Mouse (Mus musculus): ENCODE data around the gene Keap1.
"Not testable (repeated sequence)": the region's sequence is repeated elsewhere in the genome, so short reads cannot be mapped to it uniquely, and the experiment has no call there.

Keap1 gene

GRCm38 (mm10) chr9:21261831-21262230 is 22.7 kb upstream of the Keap1 start:
- DNase-seq (ENCODE audit: low spot score), result no peak

DNA sequence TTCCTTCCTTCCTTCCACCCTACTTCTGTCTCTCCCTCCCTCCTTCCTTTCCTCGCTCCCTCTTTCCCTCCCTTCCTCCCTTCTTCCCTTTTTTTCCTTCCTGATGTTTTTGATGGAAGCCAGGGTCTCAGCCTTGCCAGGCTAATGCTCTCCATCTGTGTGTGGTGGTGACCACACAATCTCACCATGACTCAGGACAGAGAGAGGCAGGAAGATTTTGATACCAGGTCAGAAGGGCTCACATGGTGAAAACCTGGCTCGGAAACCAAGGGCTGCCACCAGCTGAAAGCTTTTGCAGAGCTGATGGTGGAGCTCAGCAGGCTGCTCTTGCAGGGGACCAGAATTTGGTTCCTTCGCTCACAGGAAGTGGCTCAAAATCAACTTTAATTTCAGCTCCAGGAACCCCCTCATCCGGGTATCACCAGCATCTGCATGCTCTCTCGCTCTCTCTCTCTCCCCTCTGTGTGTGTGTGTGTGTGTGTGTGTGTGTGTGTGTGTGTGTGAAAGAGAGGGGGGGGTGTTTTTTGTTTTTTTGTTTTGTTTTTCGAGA is 21.4 kb upstream of the Keap1 start:
- DNase-seq (ENCODE audit: low spot score), result no peak

DNA sequence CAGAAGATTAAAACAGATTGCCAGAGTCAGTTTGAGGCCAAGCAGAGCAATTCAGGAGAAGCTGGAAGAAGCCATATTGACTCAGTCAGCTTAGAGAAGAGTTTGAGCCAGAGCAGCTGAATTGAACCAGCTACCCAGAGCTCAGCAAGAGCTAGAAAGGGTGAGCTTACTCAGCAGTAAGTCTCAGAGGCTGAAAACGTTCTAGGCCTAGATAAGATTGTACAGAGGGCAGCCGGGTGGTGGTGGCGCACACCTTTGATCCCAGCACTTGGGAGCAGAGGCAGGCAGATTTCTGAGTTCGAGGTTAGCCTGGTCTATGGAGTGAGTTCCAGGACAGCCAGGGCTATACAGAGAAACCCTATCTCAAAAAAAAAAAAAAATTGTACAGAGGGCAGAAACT is 17.2 kb upstream of the Keap1 start:
- DNase-seq (ENCODE audit: low spot score), result not testable (repeated sequence)

- no peak for DNase-seq (ENCODE audit: low spot score)
These were observed 15.5 kb upstream of the Keap1 start for GRCm38 (mm10) chr9:21254690-21255089.

DNA sequence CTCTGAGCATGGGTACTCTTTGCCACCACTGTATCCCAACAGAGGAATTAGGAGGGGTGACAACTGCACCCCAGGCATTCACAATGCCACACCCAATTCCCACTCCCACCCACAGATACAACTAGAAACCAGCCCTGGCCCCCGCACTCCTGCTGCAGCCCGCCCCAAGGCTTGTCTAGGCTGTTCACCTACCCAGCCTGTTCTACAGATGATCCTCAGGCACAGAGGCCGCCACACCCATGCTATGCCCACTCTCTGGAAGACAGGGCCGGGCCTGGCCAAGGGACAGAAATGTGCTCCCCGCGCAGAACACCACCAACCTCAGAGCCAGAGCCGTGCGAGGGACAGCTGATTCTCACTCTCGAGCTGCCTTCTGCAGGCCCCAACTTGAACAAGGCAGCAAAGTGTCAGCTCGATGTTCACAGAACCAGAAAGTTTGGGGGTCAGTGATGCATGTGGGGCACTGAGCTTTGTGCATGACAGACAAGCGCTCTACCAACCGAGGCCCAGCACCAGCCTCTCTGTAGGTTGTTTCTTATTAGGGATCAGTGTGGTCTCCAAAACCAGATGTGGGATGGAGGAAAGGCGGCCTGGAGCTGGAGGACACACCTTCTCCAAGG is 12.1 kb upstream of the Keap1 start:
- DNase-seq (ENCODE audit: low spot score), result no peak

GRCm38 (mm10) chr9:21250509-21250908 is 11.3 kb upstream of the Keap1 start:
- DNase-seq (ENCODE audit: low spot score), result no peak

- no peak for DNase-seq (ENCODE audit: low spot score)
These were observed 10.7 kb upstream of the Keap1 start for GRCm38 (mm10) chr9:21249629-21250508.

- DNase-seq (ENCODE audit: low spot score), result no peak
These were observed 9.2 kb upstream of the Keap1 start, which contains the start of gene S1pr5 for GRCm38 (mm10) chr9:21248326-21248725. S1pr5 (minus strand) TSS chr9:21248443.

GRCm38 (mm10) chr9:21246342-21246741 is 7.2 kb upstream of the Keap1 start:
- DNase-seq (ENCODE audit: low spot score), result no peak

DNA sequence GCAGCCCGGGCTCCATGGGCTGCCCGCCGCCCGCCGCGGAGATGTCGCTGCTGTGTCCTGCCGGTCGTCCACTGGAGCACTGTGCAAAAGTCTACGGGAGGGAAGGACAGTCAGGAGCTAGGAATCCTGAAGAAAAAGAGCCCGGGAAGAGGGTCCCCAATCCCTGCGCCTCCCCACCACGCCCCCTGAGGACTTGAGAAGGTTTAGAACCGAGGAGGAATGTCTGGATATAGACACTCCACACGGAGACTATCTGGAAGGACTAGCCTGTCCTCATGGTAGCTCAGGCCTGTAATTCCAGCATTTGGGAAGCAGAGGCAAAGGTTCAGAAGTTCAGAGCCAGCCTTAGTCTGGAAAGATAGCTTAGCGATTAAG is 5.9 kb upstream of the Keap1 start:
- no peak for DNase-seq (ENCODE audit: low spot score)

DNA sequence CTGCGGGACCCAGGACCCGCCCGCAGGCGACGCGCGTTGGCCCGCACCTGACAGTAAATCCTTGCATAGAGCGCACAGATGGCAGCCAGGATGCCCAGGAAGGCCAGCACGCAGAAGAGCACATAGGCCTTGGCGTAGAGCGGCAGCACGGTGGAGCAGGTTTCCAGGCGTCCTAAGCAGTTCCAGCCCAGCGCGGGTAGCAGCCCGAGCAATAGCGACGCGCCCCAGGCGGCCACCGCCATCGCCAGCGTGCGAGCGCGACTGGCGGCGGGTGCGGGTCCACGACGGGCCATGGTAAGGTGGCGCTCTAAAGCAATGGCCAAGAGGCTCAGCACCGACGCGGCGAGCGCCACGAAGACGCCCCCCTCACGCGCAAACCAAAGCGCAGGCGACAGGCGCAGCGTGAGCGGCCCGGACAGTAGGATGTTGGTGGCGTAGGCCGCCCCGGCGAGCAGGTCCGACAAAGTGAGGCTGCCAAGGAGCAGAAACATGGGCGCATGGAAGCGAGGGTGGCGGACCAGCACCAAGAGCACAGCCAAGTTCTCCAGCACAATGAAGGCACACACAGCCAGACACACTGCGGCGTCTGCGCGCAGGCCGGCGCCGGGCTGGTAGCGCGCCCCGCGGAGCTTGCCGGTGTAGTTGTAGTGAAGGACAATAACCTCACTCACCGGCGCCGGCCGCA is 5.4 kb upstream of the Keap1 start:
- DNase-seq (ENCODE audit: low spot score), result no peak

- no peak for DNase-seq (ENCODE audit: low spot score)
These were observed 4.8 kb upstream of the Keap1 start for GRCm38 (mm10) chr9:21243826-21244427.

DNA sequence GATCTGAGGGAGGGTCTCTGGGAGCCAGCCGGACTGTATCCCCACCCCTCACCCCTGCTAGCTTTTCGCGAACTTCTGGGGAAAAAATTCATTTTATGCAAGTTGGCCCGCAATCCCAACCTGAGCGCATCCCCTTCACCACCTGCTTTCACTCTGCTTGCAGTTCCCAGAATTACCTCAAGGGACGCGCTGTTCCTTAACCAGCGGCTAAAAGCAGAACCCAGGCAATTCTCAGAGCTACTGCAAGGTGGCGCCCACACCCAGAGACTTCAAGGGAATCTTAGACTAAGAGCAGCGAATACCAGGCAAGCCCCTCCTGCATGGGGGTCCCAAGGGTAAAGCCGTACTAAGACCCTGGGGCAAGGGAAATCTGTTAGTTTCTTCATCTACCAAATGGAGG is 2.2 kb upstream of the Keap1 start:
- DNase-seq (ENCODE audit: low spot score), result no peak

DNA sequence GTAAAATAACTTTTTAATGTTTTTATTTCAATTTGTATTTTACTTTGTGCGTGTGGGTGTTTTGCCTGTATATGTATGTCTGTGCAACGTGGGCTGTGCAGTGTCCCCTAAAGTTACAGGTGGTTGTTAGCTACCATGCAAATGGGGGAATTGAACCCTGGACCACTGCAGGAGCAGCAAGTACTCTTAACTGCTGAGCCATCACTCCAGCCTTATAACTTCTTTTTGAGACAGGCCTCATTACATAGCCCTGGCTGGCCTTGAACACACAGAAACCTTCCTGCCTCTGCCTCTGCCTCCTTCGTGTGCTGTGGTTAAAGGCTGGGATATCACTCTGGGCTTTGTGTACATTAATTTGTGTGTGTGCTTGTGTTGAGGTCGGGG is 296 bp upstream of the Keap1 start:
- no peak for DNase-seq (ENCODE audit: low spot score)

GRCm38 (mm10) chr9:21238004-21238732 is 993 bp downstream of the Keap1 start:
- DNase-seq (ENCODE audit: low spot score), result no peak

DNA sequence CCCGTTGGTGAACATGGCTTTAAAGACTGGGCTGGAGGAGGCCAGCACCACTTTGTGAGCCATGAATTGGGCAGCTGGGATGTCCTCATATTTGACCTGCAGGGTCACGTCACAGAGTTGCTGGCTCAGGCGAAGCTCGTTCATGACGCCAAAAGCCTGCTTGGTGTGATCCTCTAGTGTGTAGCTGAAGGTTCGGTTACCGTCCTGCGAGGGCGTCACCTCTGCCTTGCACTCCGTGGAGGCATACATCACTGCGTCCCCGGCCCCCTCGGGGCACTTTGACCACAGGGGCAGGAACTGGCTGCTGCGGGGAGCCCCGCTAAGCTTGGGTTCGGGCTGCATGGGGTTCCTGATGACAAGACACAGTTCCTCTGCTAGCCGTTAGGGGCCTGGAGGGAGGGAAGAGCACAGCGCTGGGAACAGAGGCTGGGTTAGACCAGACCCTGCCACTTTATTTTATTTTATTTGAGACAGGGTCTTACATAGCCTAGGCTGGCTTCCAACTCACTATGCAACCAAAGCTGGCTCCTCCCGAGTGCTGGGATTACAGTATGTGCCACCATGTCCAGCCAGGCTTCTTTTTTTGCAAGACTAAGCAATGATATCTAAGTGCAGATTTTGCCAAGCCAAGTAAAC is 1.7 kb downstream of the Keap1 start:
- DNase-seq (ENCODE audit: low spot score), result no peak

DNA sequence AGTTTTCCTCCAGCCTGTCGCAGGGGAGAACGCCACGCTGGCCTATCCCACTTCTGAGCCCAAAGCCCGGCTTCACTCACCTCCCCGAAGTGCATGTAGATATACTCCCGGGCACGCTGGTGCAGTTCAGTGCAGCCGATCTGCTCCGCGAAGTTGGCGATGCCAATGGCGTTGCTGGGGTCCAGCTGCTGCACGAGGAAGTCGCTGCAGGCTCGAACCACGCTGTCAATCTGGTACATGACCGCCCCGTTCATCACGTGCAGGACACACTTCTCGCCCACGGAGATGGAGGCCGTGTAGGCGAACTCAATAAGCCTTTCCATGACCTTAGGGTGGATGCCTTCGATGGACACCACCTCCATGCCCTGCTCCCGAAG is 2.2 kb downstream of the Keap1 start:
- no peak for DNase-seq (ENCODE audit: low spot score)

DNA sequence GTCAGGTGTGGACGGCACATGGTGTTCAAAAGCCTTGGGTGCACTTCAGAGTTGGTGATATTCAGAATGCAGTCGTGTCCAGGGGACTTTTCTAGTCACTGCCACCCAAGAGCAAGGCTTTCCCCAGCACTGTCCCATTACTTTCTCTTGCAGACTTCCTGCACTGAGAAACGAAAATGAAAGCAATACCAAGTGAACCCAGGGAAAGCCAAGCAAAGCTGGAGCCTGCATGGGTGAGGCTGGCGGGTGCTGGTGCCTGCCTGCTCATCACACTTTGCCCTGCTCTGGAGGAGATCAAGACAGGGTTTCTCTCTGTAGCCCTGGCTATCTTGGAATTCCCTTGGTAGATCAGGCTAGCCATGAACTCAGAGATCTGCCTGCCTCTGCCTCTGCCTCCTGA is 3.8 kb downstream of the Keap1 start:
- no peak for DNase-seq (ENCODE audit: low spot score)

GRCm38 (mm10) chr9:21233805-21234204 is 5.4 kb downstream of the Keap1 start:
- DNase-seq (ENCODE audit: low spot score), result no peak

DNA sequence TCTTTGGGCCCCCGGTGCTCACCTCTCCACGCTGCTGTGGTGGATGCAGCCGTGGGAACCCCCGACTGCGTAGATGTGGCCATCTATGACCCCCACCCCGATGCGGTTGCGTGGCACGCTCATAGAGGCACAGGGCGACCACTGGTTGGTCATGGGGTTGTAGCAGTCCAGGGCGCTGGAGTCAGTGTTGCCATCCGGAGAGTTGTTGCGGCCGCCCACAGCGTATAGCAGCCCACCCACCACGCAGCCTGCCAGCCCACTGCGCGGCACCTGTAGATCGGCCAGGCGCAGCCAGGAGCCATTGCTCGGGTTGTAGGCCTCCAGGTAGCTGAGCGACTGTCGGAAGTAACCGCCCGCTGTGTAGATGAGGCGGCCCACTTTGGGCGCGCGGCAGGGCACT is 5.8 kb downstream of the Keap1 start:
- no peak for DNase-seq (ENCODE audit: low spot score)

DNA sequence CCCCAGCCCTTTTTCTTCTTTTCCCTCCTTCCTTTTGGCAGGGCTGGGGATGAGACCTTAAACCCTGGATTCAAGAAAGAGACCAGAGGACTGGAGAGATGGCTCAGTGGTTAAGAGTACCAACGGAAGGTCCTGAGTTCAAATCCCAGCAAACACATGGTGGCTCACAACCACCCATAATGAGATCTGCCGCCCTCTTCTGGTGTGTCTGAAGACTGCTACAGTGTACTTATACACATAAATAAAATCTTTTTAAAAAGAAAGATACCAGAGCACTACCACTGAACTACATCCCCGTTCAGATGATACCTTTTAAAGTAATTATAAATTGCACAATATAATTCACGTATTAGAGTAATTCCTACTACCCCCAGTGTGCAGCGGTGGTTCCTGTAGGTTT is 6.3 kb downstream of the Keap1 start:
- DNase-seq (ENCODE audit: low spot score), result no peak
